Mouse (Mus musculus) pancreas, adult 10 weeks (tissue): ENCODE data around the gene Gje1. TPM values are rescaled to one million over a fixed set of nuclear protein-coding genes. Genes with fewer than 3 reads are reported as not detected.

Experiments used
- polyA plus RNA-seq: library from polyadenylated mRNA; stranded (reverse); fragments of 350-450 nt; fragmentation: Illumina TruSeq; extraction: RNeasy Lipid Tissue Mini Kit (QIAGEN cat#74804); gene quantifications from one replicate; pipeline ENCODE4 v1.2.3, GENCODE M21; 2015; ENCODE audit warnings: low read depth, low replicate concordance; ENCODE audit not compliant: insufficient read depth

Gje1 gene
- not detected for polyA plus RNA-seq

GRCm38 (mm10) chr10:14718114-14718513 lies at the start of gene Gje1:
Gje1 (minus strand) TSS chr10:14718214.

DNA sequence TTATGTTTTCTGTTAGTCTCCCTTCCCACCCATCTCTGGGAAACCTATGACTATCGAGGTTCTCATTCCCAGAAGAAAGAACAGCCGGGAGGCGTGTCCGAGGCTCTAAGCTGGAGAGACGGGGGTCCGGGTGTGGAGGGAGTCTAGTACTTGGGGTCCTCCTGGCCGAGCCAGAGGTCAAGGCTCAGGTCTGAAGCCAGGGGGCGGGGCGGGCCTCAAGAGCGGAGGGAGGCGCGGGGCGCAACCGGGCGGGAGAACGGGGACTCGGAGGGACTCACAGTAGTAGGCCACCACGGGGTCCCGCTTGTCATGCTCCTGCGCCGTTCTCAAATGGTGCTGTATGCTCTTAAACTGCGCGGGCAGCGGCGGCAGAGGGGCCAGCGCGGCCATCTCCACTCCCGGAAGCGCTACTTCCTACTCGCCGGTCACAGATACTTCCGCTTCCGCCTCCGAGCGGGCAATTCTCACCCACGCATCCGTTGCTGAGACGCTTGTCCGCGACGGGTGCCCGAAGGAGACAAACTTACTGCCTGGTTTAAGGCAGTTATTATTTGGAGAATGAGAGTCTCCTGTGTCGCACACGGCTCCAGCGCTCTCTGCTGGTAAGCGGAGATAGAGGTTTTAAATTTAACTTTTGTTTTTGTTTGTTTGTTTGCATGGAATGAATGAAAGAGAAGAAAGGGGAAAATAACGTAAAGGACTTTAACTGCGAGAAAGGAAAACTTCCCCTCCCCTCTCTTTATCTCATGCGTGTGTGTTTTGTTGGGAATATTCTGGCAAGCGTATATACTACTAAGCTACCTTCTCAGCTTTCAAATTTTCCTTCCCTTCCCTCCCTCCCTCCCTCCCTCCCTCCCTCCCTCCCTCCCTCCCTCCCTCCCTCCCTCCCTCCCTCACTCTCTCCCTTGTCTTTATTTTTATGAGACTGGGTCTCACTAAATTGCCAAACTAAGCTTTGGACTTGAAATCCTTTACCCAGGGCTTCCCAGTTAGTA lies 12.6 kb downstream of the Gje1 start, which contains the start of the genes Vta1 and Nmbr:
TSS of gene Vta1 (minus strand) at position 489 of the 995 bp plus-strand sequence.
TSS of gene Nmbr (plus strand) at position 520 of the 995 bp plus-strand sequence.

Other genes starting within 250 kb of the Gje1 start
- 2.5 TPM for gene Adgrg6, start 172.6 kb downstream of the Gje1 start, polyA plus RNA-seq
- gene Vta1, start 12.7 kb downstream of the Gje1 start, polyA plus RNA-seq = 9.2 TPM
- not detected for gene Nmbr, start 12.6 kb downstream of the Gje1 start, polyA plus RNA-seq